Mouse (Mus musculus) left cerebral cortex, adult 9 months (tissue): ENCODE measurements around the gene Dtx1.
A peak's percentile ranks its signal among the peaks of the same experiment; 100 is the strongest.

Source experiments
- DNase-seq, 2 experiments: peaks; one replicate each; pipeline ENCODE4 v3.0.0; 2022; ENCODE audit warnings: low spot score in 2 of 2

Gene Dtx1

GRCm38 (mm10) chr5:120679676-120680555 lies 31.8 kb downstream of the Dtx1 start:
- peak; percentile 90 to 93 for DNase-seq

- DNase-seq: no peak
These were observed 34.2 kb downstream of the Dtx1 start for GRCm38 (mm10) chr5:120677516-120677915.

- DNase-seq: no peak
These were observed 37.2 kb downstream of the Dtx1 start for GRCm38 (mm10) chr5:120674229-120675145.

GRCm38 (mm10) chr5:120673626-120674025 lies 38.1 kb downstream of the Dtx1 start:
- peak in 1 of 2 experiments; percentile 77 for DNase-seq

GRCm38 (mm10) chr5:120671865-120672264 lies 39.9 kb downstream of the Dtx1 start:
- DNase-seq: no peak

- no peak for DNase-seq
These were observed 41.6 kb downstream of the Dtx1 start for GRCm38 (mm10) chr5:120670132-120670531.

GRCm38 (mm10) chr5:120668761-120669160 lies 43.0 kb downstream of the Dtx1 start:
- no peak for DNase-seq

- no peak for DNase-seq
These were observed 46.8 kb downstream of the Dtx1 start for GRCm38 (mm10) chr5:120664888-120665287.

DNA sequence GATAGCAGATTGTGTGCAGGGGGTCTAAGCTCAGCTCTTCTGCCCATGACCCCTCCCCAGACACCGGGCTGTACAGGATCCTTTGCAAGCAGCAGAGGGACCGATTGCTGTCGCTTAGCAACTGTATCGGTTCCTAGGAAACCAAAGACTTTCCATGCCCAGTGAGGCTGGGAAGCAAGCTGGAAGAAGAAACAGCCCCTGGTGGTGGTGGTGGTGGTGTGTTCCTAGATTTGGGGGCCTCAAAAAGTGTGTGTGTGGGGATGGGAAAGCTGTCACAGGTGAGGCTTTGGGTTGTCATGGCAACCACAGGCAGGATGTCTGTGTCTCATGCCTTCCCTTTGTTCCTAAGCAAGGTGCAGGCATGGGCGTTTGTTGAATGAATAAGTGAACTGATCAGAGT lies 50.9 kb downstream of the Dtx1 start:
- DNase-seq: no peak

DNA sequence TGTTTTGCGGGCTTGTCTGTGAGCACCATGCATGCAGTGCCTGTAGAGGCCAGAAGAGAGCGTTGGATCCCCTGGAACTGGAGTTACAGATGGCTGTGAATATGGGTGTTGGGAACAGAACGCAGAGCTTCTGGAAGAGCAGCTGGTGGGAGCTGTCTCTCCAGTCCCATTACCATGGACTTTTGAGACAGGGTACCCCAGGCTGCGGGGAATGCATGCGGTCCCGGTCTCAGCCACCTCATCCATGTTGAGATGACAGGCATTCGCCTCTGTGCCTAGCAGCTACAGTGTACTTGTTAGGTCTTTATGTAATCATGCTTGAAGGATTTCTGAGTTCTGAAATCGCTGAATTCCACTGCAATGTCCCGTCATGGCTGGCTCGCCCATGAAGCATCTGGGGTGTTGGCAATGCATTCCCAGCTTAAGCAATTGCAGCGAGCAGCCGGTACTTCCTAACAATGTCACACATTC lies 55.4 kb downstream of the Dtx1 start:
- peak in 1 of 2 experiments; percentile 76 for DNase-seq

GRCm38 (mm10) chr5:120653873-120654272 lies 57.9 kb downstream of the Dtx1 start:
- no peak for DNase-seq

- DNase-seq: no peak
These were observed 58.6 kb downstream of the Dtx1 start for GRCm38 (mm10) chr5:120652915-120653701.

GRCm38 (mm10) chr5:120651230-120651629 lies 60.5 kb downstream of the Dtx1 start:
- DNase-seq: no peak

- no peak for DNase-seq
These were observed 61.8 kb downstream of the Dtx1 start for GRCm38 (mm10) chr5:120649938-120650337.

DNA sequence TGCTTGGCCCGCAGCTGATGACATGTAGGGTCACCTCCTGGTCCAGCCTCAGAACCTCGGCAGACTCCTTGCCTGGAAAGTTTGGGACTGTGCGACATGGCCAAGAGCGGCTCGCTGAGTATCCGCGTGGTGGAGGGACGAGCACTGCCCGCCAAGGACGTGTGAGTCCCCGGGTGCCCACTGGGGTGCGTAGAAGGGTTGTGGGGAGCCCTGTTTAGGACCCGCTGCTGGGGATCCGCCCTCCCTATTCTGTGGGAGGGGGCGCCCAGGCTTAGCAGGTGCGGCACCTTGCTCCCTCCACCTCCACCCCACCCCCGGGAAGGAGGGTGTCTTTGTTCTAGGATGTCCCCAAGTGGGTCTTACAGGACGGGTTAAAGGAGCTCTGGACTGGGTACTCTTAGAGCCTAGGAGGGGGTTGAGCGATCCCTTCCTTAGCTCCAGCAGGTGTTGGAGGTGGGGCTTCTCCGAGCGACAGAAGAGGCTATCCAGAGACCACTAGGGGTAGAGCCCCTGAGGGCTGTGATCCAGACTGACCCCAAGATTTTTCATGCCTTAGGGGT lies 62.3 kb downstream of the Dtx1 start:
- peak in 1 of 2 experiments; percentile 40 for DNase-seq

DNA sequence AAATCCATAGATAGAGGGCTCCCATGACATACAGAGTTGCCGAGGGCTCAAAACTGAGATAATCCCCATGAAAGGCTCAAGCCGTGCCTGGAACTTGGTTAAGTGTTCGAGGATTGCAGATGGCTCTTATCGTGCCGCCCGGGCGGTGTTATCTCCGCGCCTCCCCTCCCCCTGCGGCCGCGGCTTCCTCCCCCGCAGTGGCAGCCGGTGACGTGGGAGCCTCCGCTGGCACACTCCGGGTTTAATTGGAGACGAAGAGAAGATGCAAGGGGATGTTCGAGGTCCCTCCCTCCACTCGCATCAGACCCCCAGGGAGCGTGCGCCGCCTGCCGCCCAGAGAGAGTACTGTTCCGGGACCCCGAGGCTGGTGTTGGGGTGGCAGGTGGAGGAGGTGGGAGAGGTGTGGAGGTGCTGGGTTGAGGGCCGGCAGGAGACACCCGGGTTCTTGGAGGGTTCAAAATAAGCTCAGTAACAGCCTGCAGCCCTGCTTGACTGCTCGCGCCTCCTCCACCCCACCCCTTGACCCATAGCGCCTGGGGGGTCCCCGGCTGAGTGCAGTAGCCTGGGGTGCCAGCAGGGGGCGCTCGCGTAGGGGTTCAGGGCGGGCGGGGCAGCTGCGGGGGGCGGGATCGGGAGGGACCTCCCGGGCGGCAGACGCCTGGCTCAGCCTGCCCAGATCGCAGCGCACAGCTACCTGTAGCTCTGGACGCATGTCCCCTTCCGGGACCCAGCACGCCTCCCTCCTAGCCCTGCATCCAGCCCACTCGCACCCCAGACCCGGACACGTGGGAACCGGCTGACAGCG lies 63.0 kb downstream of the Dtx1 start, which contains the start of gene Rasal1:
TSS of gene Rasal1 (plus strand) at position 244 of the 805 bp plus-strand sequence.
- DNase-seq: peak; percentile 68 to 87

DNA sequence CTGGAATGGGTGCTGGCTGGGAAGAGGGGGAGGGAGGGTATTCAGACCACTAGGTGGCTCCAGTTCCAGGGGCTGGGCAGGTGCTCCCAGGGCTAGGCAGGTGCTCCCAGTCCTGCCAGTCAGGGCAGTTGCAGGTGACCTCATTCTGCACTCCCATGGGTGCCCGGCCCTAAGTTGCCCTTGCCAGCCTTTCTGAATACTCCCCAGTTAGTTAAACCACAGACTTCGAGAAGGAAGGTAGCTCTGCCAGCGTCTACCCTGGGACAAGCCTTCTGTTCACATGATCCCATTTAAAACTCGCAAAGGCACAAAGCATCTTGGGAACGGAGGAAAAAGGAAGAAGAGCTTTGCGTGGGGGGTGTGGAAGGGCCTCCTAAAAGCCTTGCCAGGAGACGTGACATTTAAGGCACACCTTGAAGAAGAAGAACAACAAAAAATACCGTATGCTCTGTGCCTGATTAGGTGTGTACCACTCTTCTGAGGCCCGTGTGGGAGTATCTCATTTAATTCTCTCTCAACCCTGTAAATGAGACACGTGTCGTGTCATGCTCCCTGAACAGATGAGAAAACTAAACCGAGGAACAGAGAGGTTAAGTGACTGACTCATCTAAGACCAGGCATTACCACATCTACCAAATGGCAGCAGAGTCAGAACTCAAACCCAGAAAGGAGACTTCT lies 63.8 kb downstream of the Dtx1 start:
- DNase-seq: peak; percentile 48 to 56

DNA sequence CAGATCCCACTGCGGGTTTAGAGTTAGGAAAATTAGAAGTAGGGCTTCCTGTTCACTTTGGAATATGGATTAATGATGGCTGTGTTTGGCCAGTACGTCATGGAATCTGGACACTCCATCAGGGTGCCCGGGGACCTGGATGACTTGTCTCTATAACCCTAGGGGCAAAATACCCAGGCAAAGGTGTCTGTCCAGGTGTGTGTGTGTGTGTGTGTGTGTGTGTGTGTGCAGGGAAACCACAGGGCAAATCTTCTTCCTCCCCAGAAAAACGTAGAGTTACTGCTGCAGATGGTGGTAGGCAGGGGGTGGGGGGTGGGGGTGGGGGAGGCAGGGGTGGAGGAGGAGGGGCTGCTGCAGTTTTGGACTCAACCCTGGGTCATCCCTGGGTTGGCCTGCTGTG lies 64.4 kb downstream of the Dtx1 start:
- DNase-seq: no peak

DNA sequence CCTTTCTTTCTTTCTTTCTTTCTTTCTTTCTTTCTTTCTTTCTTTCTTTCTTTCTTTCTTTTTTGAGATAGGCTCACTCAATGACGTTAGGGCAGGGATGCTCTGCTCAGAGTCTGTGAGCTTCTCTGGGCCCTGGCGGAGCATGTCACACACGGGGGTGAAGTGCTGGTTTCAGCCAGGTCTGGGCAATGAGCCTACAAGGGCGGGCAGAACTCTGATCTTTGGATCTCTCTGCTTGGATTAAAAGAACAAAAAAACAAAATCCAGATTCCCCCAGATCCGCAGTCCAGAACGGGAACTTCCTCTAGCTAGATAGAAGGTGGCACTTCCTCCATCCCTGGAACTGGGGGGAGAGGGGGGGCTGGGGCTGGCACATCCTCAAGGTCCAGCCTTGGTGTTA lies 65.9 kb downstream of the Dtx1 start:
- DNase-seq: no peak

DNA sequence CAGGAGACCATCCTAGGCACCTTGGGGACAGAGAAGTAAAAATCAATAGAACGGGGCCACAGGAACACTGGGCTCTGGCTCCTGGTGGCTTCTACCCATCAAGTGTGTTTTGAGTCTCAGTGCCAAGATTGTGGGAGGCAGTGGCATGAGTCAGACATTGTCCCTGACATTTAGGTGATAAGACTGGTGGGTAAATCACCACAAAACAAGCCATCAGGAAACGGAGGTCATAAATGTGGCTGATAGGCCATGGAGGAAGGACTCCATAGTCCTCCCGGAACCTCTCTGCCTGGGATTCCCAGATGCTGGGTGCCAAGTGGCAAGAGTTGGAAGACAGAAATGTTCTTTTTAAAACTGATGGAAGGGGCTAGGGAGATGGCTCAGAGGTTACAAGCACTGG lies 67.5 kb downstream of the Dtx1 start:
- no peak for DNase-seq
